Mouse (Mus musculus): ENCODE measurements around the gene Ablim2.

DNA sequence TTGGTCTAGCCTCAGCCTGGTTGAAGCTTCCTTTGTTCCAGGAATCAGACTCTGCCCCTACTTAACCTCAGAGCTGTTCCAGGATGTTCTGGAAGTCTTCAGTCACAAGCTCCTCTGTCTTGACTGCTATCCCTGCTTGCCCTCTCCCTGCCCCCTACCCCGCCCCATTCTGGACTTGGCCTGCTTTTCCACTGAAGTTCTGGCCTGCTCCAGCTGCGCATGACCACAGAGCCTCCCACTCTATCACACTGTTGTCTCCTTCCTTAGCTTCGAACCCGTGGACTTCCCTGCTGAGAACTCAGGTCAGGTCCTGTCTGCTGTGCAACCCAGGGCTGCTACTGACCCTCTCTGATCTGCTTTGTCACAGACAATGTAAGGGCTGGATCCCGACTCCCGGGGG lies 8.2 kb downstream of the Ablim2 start:
- TF ChIP-seq POLR2A (IDR thresholded peaks at IDR 0.05; ENCODE audit: control insufficient read depth, extremely low read depth, insufficient read depth, low read length, poor library complexity) (no peak), CTCF (IDR thresholded peaks at IDR 0.05; ENCODE audit: borderline replicate concordance, control insufficient read depth, extremely low read depth, insufficient read depth, low read length, poor library complexity) (no peak)
